Mouse (Mus musculus) adipose tissue, adult 10 weeks (tissue): ENCODE measurements around the gene Pigo. TPM values are rescaled to one million over a fixed set of nuclear protein-coding genes. Genes with fewer than 3 reads are reported as not detected.

Experiments
- polyA plus RNA-seq: library from polyadenylated mRNA; stranded (reverse); fragments of 350-450 nt; fragmentation: Illumina TruSeq; extraction: RNeasy Lipid Tissue Mini Kit (QIAGEN cat#74804); gene quantifications from one replicate; pipeline ENCODE4 v1.2.3, GENCODE M21; 2014; ENCODE audit warnings: low read depth, low replicate concordance

Gene Pigo
- polyA plus RNA-seq, result 19.7 TPM

DNA sequence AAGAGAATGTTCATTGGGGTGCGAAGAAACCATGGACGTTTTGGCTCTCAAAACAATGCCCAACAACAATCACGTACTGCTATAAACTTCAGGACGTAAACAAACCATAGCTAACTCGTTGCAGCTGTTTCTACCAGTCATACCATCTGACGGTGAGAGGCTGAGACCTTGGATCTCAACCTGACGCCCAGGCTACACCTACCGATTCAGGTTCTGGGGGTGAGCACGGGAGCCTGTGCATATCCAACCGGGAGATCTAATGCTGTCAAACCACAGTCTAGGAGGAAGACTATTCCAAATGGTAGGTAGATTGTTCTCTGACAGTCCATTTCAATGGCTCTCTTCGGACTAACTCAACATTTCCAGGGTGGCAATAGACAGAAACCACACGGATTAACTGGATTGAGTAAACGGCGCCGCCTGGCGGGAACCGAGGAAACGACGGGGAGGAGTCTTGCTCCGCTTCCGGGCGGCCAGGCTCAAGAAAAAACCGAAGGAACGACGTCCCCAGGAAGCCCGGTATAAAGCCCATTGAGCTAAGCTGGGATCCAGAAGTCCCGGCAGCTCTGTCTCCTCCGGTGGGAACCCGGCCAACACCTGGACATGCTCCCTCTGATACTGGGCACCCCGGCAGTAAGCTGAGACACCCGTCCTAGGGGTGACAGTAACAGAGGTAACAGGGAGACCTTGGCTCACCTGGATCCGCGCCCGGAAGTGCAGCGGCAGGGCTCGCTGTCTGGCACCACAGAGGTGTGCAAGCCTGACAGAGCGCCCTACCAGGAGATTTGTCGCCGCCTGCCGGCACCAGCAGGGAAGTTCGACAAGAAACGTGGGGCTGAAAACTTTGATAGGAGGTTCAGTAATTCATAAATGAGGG is at the start of gene Pigo:
TSS of gene Pigo (minus strand) at position 736 of the 877 bp plus-strand sequence.

DNA sequence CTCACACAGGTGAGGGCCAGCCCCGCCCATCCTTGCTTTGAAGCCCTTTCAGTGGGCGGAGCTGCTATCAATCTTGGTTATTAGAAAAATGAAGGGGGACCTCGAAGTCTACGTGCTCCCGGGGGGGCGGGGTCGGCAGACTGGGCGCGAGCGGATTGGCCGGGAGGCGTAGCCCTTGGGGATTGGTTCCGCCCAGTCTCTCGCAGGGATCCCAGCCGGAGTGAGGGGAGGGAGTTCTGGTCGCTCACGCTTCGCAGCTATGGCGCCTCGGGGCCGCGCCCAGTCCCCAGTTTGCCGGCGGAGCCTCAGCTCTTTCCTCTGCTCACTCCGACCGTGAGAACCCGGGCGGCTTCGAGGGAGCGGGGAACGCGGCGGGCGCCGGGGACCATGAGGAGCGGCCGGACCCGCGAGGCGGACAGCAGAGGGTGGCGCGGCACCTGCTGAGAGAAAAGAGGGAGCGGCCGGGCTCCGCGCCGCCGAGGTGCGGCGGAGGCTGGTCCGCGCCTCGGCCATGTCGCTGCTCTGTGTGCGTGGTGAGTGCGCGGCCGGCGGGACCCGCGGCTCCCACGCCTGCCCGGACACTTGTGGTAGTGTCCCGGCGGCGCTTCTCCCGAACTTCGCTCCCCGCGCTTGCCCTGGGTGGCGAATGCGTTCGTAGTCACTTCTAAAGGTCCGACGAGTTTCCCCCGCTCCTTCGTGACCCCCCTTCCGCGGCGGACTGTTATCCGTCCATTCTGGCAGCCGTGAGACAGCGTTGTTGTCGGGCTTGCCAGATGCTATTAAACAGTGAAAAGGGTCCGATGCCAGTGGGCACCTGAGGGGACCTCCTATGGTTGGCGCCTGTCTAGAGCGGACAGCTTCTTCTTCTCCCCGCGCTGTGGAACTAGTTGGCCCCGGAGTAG is 33.4 kb upstream of the Pigo start, which contains the start of gene Unc13b:
TSS of gene Unc13b (plus strand) at position 201 of the 902 bp plus-strand sequence.

DNA sequence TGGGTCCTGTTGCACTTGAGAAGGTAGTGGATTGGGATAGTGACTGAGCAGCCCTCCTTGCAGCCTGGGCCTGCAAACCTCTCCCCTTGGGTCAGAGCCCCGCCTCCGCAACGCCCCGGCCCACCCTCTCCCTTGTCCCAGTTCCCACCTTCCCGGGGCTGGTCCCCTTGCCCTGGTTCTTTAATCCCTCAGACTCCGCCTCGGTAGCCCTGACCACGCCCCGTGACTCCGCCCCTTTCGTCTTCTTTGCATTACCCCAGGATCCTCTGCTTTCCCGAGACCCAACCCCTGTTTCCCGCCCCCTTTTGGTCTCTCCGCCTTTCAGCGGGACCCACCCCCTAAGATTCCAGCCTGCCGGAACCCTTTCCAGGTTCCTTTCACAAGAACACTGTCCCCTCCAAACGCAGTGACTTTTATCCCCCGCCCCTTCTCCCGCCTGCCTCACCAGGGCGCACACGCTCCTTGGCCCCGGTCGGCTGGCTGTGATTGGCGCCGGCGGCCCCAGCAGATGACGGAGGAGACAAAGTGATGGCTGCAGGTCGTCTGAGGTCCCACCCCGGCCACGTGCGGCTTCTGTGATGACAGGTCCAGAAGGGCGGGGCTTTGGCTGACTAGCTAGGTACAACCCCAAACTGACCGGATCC is 20.2 kb upstream of the Pigo start, which contains the start of gene Fam214b:
TSS of gene Fam214b (minus strand) at position 562 of the 644 bp plus-strand sequence.

DNA sequence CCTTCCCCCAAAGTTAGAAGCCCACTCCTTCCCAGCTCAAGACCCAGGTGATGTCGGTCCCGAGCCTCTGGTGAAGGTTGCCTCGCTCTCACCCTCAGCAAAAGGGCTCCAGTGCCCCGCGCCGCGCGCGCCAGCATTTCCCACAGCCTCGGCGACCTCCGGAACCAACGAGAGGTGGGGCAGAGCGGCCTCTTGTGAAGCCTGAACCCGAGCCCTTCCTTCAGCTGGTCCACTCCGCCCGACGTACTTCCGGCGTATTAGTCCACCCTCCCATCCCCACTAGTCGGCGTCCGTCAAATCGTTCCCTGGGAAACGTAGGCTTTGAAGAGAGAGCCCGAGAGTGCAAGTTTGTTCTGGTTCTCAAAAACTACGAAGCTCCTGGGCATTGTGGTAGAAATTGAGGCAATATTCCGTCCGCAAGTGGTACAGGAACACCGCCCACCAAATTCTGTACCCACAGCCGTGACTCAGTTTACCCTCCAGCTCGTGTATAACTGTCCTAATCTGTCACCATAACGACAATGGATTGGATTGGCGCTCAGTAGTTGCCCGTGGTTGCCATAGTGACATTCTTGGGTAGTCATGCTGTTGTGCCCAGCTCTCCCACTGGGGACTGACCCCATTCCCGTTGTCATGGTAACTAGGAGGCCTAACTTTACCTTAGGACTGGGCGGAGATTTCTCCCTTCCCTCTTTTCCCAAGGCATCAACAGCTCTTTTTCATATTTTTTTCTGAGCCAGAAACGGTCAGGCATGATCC is 5.8 kb upstream of the Pigo start, which contains the start of gene Stoml2:
TSS of gene Stoml2 (minus strand) at position 474 of the 759 bp plus-strand sequence.

DNA sequence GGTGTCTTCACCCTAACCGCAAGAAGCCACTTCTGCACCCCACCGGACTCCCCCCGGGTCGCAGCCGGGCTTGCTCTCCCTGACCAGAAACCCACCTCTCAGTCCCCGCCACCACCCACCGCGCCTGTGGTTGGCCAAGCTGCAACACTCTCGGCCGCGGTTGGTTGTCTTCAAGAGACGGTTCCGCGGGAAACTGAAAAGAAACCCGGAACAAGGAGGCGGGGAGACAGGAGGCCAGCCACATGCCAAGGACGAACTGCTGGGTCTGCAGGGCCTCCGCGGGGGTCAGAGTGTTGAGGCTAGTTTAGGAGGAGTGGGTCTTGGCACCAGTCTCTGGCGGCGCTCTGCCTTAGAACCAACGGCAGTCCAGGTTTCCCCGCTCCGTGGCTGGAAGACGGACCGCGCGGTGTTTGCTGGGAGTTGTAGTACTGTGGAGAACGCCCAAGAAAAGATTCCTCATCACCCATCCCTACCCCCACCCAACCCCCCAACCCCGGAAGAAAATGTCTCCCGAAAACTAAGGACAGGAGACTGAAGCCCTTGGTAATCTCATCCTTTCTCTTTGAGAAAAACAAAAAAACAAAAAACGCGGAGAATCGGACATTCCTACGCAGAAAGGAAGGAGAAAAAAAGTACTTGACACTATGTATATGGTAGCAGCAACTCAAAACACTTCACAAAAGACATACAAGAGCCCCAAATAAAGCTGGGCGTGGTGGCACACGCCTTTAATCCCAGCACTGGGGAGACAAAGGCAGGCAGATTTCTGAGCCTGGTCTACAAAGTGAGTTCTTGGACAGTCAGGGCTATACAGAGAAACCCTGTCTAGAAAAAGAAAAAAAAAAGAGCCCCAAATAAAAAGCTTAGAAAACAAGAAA is 15.2 kb downstream of the Pigo start, which contains the start of gene Fancg:
TSS of gene Fancg (minus strand) at position 346 of the 878 bp plus-strand sequence.

DNA sequence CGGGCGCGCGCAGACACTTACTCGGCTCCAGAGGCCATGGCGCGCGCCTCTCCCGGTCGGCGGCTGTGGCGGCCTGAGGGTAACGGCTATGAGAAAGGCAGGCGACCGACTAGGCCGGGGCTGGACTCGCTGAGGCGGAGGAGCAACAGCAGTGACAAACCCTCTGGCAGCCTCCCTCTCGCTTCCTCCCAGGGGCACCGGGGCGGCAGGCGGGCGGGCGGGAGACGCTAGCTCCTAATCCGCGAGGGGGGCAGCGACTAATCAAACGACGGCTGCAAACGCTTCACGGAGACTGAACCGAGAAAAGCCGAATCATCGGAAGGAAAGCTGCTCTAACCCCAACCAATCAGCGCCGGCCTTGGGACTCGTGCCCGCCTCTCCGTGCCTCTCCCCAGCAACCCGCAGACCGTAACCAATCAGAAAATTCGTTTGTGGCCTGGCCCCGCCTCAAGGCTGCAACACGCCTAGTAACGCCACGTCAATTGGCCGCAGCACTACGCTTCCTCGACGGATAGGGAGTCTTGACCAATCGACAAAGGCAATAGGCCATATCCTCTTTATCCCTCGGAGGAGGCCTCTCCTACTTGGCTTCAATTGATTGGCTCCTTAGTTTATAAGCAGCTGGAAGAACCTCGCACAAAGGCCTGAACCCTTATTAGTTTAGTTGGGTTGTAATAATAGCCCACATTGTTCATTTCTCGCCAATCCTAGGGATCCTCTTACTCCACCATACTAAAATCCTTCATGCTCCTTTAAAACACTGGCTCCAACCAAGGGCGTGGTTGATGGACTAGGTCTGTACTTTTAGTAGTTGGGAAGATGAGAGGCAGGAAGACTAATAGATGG is 25.3 kb downstream of the Pigo start, which contains the start of gene Vcp:
TSS of gene Vcp (minus strand) at position 367 of the 846 bp plus-strand sequence.

DNA sequence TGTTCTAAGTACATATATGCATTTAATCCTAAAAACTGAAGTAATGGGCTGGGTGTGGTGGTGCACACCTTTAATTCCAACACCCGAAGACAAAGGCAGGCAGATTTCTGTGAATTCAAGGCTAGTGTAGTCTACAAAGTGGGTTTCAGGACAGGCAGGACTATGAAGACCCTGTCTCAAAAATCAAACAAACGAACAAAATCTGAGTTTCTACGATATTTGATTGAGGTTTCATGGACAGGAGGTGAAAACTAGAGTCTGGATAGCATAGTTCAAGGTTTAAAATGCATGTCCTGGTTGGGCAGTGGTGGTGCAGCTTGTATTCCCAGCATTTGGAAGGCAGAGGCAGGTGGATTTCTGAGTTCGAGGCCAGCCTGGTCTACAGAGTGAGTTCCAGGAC is 56.3 kb downstream of the Pigo start, which contains the start of gene 1700022I11Rik:
TSS of gene 1700022I11Rik (plus strand) at position 301 of the 400 bp plus-strand sequence.

Other genes starting within 250 kb of the Pigo start
- gene Fam205a1, start 171.9 kb downstream of the Pigo start, polyA plus RNA-seq, result 0.31 TPM
- not detected for gene Gm12394, start 169.0 kb downstream of the Pigo start, polyA plus RNA-seq
- 7.8 TPM for gene Fam205c, start 151.6 kb downstream of the Pigo start, polyA plus RNA-seq
- 1.0 TPM for gene Phf24, start 109.2 kb downstream of the Pigo start, polyA plus RNA-seq
- 12.6 TPM for gene Dnajb5, start 76.0 kb downstream of the Pigo start, polyA plus RNA-seq
- gene 1700022I11Rik, start 56.2 kb downstream of the Pigo start, polyA plus RNA-seq, result 0.30 TPM
- gene Vcp, start 25.3 kb downstream of the Pigo start, polyA plus RNA-seq, result 276 TPM
- 8.8 TPM for gene Fancg, start 15.3 kb downstream of the Pigo start, polyA plus RNA-seq
- 70.3 TPM for gene Stoml2, start 5.9 kb upstream of the Pigo start, polyA plus RNA-seq
- 32.3 TPM for gene Fam214b, start 20.4 kb upstream of the Pigo start, polyA plus RNA-seq
- 22.2 TPM for gene Unc13b, start 33.1 kb upstream of the Pigo start, polyA plus RNA-seq
- 1.4 TPM for gene Atp8b5, start 241.3 kb upstream of the Pigo start, polyA plus RNA-seq